Mouse (Mus musculus) MEL (cell line): ENCODE data around the gene Ttll8.

ENCODE experiments used
- CTCF ChIP-seq, 3 experiments: IDR thresholded peaks in 2 of 3; conservative IDR thresholded peaks in 1 of 3; 2 replicates each; pipeline ENCODE4 v1.5.1; 2011 to 2012; ENCODE audit warnings: low read length in 3 of 3, low read depth in 2 of 3, mild to moderate bottlenecking in 2 of 3, improper control_type of control experiment in 1 of 3, inconsistent platforms in 1 of 3, mixed read lengths in 1 of 3, moderate library complexity in 1 of 3; ENCODE audit not compliant: control insufficient read depth in 1 of 3, insufficient read depth in 1 of 3, poor library complexity in 1 of 3, severe bottlenecking in 1 of 3
- EP300 ChIP-seq, 2 experiments: IDR thresholded peaks; 2 replicates each; pipeline ENCODE4 v1.6.1; 2011; ENCODE audit warnings: improper control_type of control experiment in 2 of 2, low read length in 2 of 2, low read depth in 1 of 2, mild to moderate bottlenecking in 1 of 2
- MAX ChIP-seq: IDR thresholded peaks from 2 replicates; pipeline ENCODE4 v1.6.1; 2011; ENCODE audit warnings: low read length, improper control_type of control experiment
- POLR2A ChIP-seq, 2 experiments: IDR thresholded peaks; 2 replicates each; pipeline ENCODE4 v1.6.1; 2011 to 2012; ENCODE audit warnings: low read length in 2 of 2, mild to moderate bottlenecking in 2 of 2, control low read depth in 1 of 2, improper control_type of control experiment in 1 of 2, low read depth in 1 of 2, moderate library complexity in 1 of 2; ENCODE audit not compliant: control insufficient read depth in 1 of 2, insufficient read depth in 1 of 2, poor library complexity in 1 of 2
- POLR2AphosphoS5 ChIP-seq: IDR thresholded peaks from 2 replicates; pipeline ENCODE4 v1.6.1; 2012; ENCODE audit warnings: low read depth, borderline replicate concordance, mild to moderate bottlenecking, inconsistent platforms, low read length, moderate library complexity, mixed read lengths
- RAD21 ChIP-seq: IDR thresholded peaks from 2 replicates; pipeline ENCODE4 v1.6.1; 2011; ENCODE audit warnings: mild to moderate bottlenecking, low read depth, low read length, improper control_type of control experiment
- TAL1 ChIP-seq: IDR thresholded peaks from 2 replicates; pipeline ENCODE4 v1.6.1; 2012; ENCODE audit warnings: mild to moderate bottlenecking, inconsistent platforms, low read length, moderate library complexity, mixed read lengths
- TCF12 ChIP-seq: IDR thresholded peaks from 2 replicates; pipeline ENCODE4 v1.6.1; 2014; ENCODE audit warnings: low read depth, mild to moderate bottlenecking, inconsistent platforms, low read length, improper control_type of control experiment, moderate library complexity

DNA sequence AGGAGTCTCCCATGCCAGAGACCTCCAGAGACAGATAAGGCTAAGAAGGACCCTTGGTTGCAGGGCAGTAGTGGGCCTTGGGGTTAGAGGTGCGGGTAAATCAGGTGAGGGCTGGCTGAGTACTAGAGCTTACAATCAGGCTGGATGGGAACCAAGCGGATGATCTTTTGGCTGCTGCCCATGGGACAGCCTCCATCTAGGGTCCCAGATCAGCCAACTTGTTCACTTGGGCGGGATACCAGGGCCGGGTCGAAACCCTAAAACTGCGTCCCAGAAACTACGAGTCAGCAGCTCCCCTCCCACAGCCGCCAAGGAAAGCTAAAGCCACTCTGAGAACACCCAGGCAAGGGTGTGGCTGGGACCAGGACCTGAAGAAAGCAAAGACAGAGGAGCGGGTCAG, 101.1 kb downstream of the Ttll8 start:
- no peak for TF ChIP-seq TCF12
- TF ChIP-seq TAL1, result no peak
- TF ChIP-seq POLR2A (IDR thresholded peaks at IDR 0.05; ENCODE audit: control insufficient read depth in 1 of 2, insufficient read depth in 1 of 2, low read depth in 1 of 2, low read length in 2 of 2, poor library complexity in 1 of 2), result no peak
- TF ChIP-seq RAD21, result no peak
- no peak for TF ChIP-seq POLR2AphosphoS5
- TF ChIP-seq CTCF (IDR thresholded peaks at IDR 0.05 in 2 of 3, conservative IDR thresholded peaks at IDR 0.05 in 1 of 3; ENCODE audit: control insufficient read depth in 1 of 3, insufficient read depth in 1 of 3, low read depth in 2 of 3, low read length in 3 of 3, poor library complexity in 1 of 3, severe bottlenecking in 1 of 3), result no peak
- TF ChIP-seq EP300 (IDR thresholded peaks at IDR 0.05; ENCODE audit: low read depth in 1 of 2, low read length in 2 of 2), result no peak
- TF ChIP-seq MAX, result no peak
